Mouse (Mus musculus): ENCODE data around the gene Plch1. TPM values are rescaled to one million over a fixed set of nuclear protein-coding genes. Genes with fewer than 3 reads are reported as not detected.

Gene Plch1
- polyA plus RNA-seq, 1 experiment from 2014 or later, result 0.20 TPM

GRCm38 (mm10) chr3:63668779-63669178 lies 230.5 kb downstream of the Plch1 start:
- no peak overlapping the region for H3K4me2 ChIP-seq
- H3K4me1 ChIP-seq (replicated peaks), result no peaks in the 10 kb centered on the region
- no peak overlapping the region for H3K4me3 ChIP-seq (replicated peaks)
- no peak overlapping the region for H3K9ac ChIP-seq
- H3K9me3 ChIP-seq (replicated peaks), result no peaks in the 10 kb centered on the region
- no peak overlapping the region for H3K27ac ChIP-seq (replicated peaks)
- no peaks in the 10 kb centered on the region for H3K27me3 ChIP-seq
- 52% methylated on average over 4 of the region's 4 CpGs for WGBS (ENCODE audit: insufficient replicate concordance)
- no peak for ATAC-seq (ENCODE audit: insufficient read depth)
- no peaks in the 10 kb centered on the region for H3K36me3 ChIP-seq (replicated peaks)

GRCm38 (mm10) chr3:63665307-63665706 lies 234.0 kb downstream of the Plch1 start:
- no peaks in the 10 kb centered on the region for H3K4me1 ChIP-seq (replicated peaks)
- WGBS (ENCODE audit: insufficient replicate concordance), result 26% methylated on average over 3 of the region's 3 CpGs

DNA sequence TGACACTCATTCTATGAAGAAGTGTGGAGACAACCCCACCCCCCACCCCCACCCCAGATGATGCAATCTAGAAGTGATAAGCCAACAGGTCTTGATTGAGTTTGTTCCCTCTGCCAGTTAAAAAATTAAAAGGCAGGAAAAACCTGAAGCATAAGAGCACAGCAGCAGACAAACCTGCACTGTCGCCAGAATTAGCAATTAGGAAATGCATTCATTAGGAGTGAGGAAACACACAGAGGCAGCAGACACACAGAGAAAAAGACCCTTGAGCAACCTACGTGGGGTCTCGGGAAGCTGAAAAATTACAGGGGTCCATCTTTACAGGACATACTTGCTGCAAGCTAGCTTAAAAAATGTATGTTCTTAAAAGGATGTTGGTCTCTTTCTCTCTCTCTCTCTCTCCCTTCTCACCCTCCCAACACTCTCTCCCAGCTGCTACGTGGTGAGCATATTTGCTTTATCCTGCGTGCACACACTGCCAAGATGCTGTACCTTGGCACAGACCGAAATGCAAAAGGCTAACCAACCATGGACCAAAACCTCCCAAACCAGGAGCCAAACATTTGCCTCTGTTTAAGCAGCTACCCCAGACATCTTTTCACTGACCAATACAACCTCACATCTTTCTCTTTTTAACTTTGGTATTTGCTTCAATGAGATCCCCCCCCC lies 234.6 kb downstream of the Plch1 start:
- H3K9ac ChIP-seq, result no peak overlapping the region
- H3K9me3 ChIP-seq (replicated peaks), result no peaks in the 10 kb centered on the region
- no peak overlapping the region for H3K4me2 ChIP-seq
- ATAC-seq (ENCODE audit: insufficient read depth), result no peak
- WGBS (ENCODE audit: insufficient replicate concordance), result 45% methylated on average over 6 of the region's 6 CpGs
- H3K36me3 ChIP-seq (replicated peaks), result no peaks in the 10 kb centered on the region
- no peak overlapping the region for H3K27ac ChIP-seq (replicated peaks)
- H3K27me3 ChIP-seq, result no peaks in the 10 kb centered on the region
- no peaks in the 10 kb centered on the region for H3K4me1 ChIP-seq (replicated peaks)
- H3K4me3 ChIP-seq (replicated peaks), result no peak overlapping the region

More at GRCm38 (mm10) chr3:63665307-63665706, 234.0 kb downstream of the Plch1 start:
- H3K27ac ChIP-seq (replicated peaks), result no peak overlapping the region
- no peak for ATAC-seq (ENCODE audit: insufficient read depth)
- no peaks in the 10 kb centered on the region for H3K36me3 ChIP-seq (replicated peaks)
- H3K4me3 ChIP-seq (replicated peaks), result no peak overlapping the region
- no peak overlapping the region for H3K4me2 ChIP-seq
- no peaks in the 10 kb centered on the region for H3K27me3 ChIP-seq
- no peak overlapping the region for H3K9ac ChIP-seq
- H3K9me3 ChIP-seq (replicated peaks), result no peaks in the 10 kb centered on the region

Other genes starting within 250 kb of the Plch1 start
- gene E130311K13Rik, start 30.0 kb upstream of the Plch1 start, polyA plus RNA-seq (2015; fragmentation: Nextera tagmentation; extraction: Ambion mirVana), result 1.4 and 1.5 TPM in 2 replicates
- gene Slc33a1, start 65.3 kb upstream of the Plch1 start, polyA plus RNA-seq (2015; fragmentation: Nextera tagmentation; extraction: Ambion mirVana), result 11.0 and 12.0 TPM in 2 replicates
- gene Gmps, start 76.6 kb upstream of the Plch1 start, polyA plus RNA-seq (2015; fragmentation: Nextera tagmentation; extraction: Ambion mirVana), result 20.0 and 20.2 TPM in 2 replicates
- gene Vmn2r1, start 182.1 kb upstream of the Plch1 start, polyA plus RNA-seq (2015; fragmentation: Nextera tagmentation; extraction: Ambion mirVana), result not detected in 2 replicates
- gene Vmn2r2, start 242.5 kb upstream of the Plch1 start, polyA plus RNA-seq (2015; fragmentation: Nextera tagmentation; extraction: Ambion mirVana), result not detected in 2 replicates